Mouse (Mus musculus): ENCODE measurements around the gene F11r. TPM values are rescaled to one million over a fixed set of nuclear protein-coding genes. Genes with fewer than 3 reads are reported as not detected.
A peak's percentile ranks its signal among the peaks of the same experiment; 100 is the strongest.

F11r gene
- total RNA-seq (2021) (10 to 100 TPM; 32.9 to 36.1 TPM), polyA plus RNA-seq (2012; rRNA removed) (47.5 and 58.3 TPM in 2 replicates)
- long read RNA-seq, partial matches to known transcripts = 3 of 4 reads
- long read RNA-seq, other reads (novel, unspliced or antisense) = 1 of 4 reads

GRCm38 (mm10) chr1:171437264-171438013, at the start of gene F11r:
F11r (plus strand) TSS chr1:171437535.
- H3K79me2 ChIP-seq (replicated peaks; ENCODE audit: control insufficient read depth, insufficient read depth, low read length) = no peaks in the 10 kb centered on the region
- peak within 1 kb of the TSS; percentile 87 for H3K27ac ChIP-seq
- H3K4me1 ChIP-seq (ENCODE audit: control insufficient read depth, insufficient read depth, low read length) = peaks cover 15% of the 10 kb centered on the region
- intact Hi-C loops (cut with DNase I) = loop anchor here (1.0 to 5.0 kb wide), 2 partner anchors 25 to 35 kb away; no protein-coding TSS in a partner anchor
- no peaks in the 10 kb centered on the region for H3K27me3 ChIP-seq (ENCODE audit: control insufficient read depth, insufficient read depth, low read length)
- H3K36me3 ChIP-seq (ENCODE audit: control insufficient read depth, insufficient read depth, low read length) = no peaks in the 10 kb centered on the region; the same call in 1 of the 2 replicates
- peak within 1 kb of the TSS; percentile 59 for H3K4me3 ChIP-seq
- peak within 1 kb of the TSS; percentile 74 for H3K9ac ChIP-seq (ENCODE audit: low read depth, low read length)
- 2% methylated on average over 46 of the region's 46 CpGs for WGBS
- peak; percentile 88 to 89 for DNase-seq
- TF ChIP-seq POLR2A (IDR thresholded peaks at IDR 0.05; ENCODE audit: insufficient read depth, low read depth, low read length) = peak; percentile 95
- 0 out of 2 replicates have a peak, but pooled peaks have one; percentile 3 for TF ChIP-seq EP300 (IDR thresholded peaks at IDR 0.05; ENCODE audit: insufficient read depth, low read depth, low read length)
- peak; percentile 54 for TF ChIP-seq CTCF (IDR thresholded peaks at IDR 0.05)

GRCm38 (mm10) chr1:171388376-171389102, 48.8 kb upstream of the F11r start, which contains the start of gene Arhgap30:
Arhgap30 (plus strand) TSS chr1:171388954.
- intact Hi-C loops (cut with DNase I) = no loop called here
- 0 out of 2 replicates have a peak within 1 kb of the TSS, but pooled peaks have one; percentile 17 for H3K9ac ChIP-seq (ENCODE audit: low read depth, low read length)

GRCm38 (mm10) chr1:171390101-171390500, 47.2 kb upstream of the F11r start:
- Histone ChIP-seq H3K4me3 (no peak overlapping the region), H3K36me3 (ENCODE audit: control insufficient read depth, insufficient read depth, low read length) (no peaks in the 10 kb centered on the region)
- peak in 1 of 2 experiments; percentile 78 for DNase-seq

More at GRCm38 (mm10) chr1:171388376-171389102, 48.8 kb upstream of the F11r start, which contains the start of gene Arhgap30:
- WGBS = 68% methylated on average over 15 of the region's 15 CpGs
- TF ChIP-seq CTCF (IDR thresholded peaks at IDR 0.05) (no peak), EP300 (IDR thresholded peaks at IDR 0.05; ENCODE audit: insufficient read depth, low read depth, low read length) (no peak), POLR2A (IDR thresholded peaks at IDR 0.05; ENCODE audit: insufficient read depth, low read depth, low read length) (0 out of 2 replicates have a peak, but pooled peaks have one; percentile 30)
- H3K4me3 ChIP-seq = no peak within 1 kb of the TSS
- H3K27ac ChIP-seq = peak within 1 kb of the TSS; percentile 7; the same call in 1 of the 2 replicates
- H3K79me2 ChIP-seq (replicated peaks; ENCODE audit: control insufficient read depth, insufficient read depth, low read length) = no peaks in the 10 kb centered on the region
- H3K27me3 ChIP-seq (ENCODE audit: control insufficient read depth, insufficient read depth, low read length) = no peaks in the 10 kb centered on the region
- no peaks in the 10 kb centered on the region for H3K4me1 ChIP-seq (ENCODE audit: control insufficient read depth, insufficient read depth, low read length)
- no peaks in the 10 kb centered on the region for H3K36me3 ChIP-seq (ENCODE audit: control insufficient read depth, insufficient read depth, low read length)
- DNase-seq = peak; percentile 51 to 83

GRCm38 (mm10) chr1:171401821-171402220, 35.5 kb upstream of the F11r start:
- no peaks in the 10 kb centered on the region for H3K36me3 ChIP-seq (ENCODE audit: control insufficient read depth, insufficient read depth, low read length)
- H3K79me2 ChIP-seq (replicated peaks; ENCODE audit: control insufficient read depth, insufficient read depth, low read length) = no peaks in the 10 kb centered on the region
- no peaks in the 10 kb centered on the region for H3K27me3 ChIP-seq (ENCODE audit: control insufficient read depth, insufficient read depth, low read length)
- no peaks in the 10 kb centered on the region for H3K4me1 ChIP-seq (ENCODE audit: control insufficient read depth, insufficient read depth, low read length)
- 80% methylated on average over 4 of the region's 4 CpGs for WGBS
- intact Hi-C loops (cut with DNase I) = no loop called here
- no peak overlapping the region for H3K27ac ChIP-seq
- DNase-seq = no peak
- no peak overlapping the region for H3K4me3 ChIP-seq
- TF ChIP-seq CTCF (IDR thresholded peaks at IDR 0.05) (no peak), EP300 (IDR thresholded peaks at IDR 0.05; ENCODE audit: insufficient read depth, low read depth, low read length) (no peak), POLR2A (IDR thresholded peaks at IDR 0.05; ENCODE audit: insufficient read depth, low read depth, low read length) (no peak)
- no peak overlapping the region for H3K9ac ChIP-seq (ENCODE audit: low read depth, low read length)

More at GRCm38 (mm10) chr1:171390101-171390500, 47.2 kb upstream of the F11r start:
- Histone ChIP-seq H3K27ac (no peak overlapping the region), H3K27me3 (ENCODE audit: control insufficient read depth, insufficient read depth, low read length) (no peaks in the 10 kb centered on the region), H3K9ac (ENCODE audit: low read depth, low read length) (no peak overlapping the region), H3K79me2 (replicated peaks; ENCODE audit: control insufficient read depth, insufficient read depth, low read length) (no peaks in the 10 kb centered on the region), H3K4me1 (ENCODE audit: control insufficient read depth, insufficient read depth, low read length) (no peaks in the 10 kb centered on the region)
- TF ChIP-seq EP300 (IDR thresholded peaks at IDR 0.05; ENCODE audit: insufficient read depth, low read depth, low read length) (no peak), POLR2A (IDR thresholded peaks at IDR 0.05; ENCODE audit: insufficient read depth, low read depth, low read length) (no peak), CTCF (IDR thresholded peaks at IDR 0.05) (no peak)
- WGBS = 78% methylated on average over 4 of the region's 4 CpGs
- intact Hi-C loops (cut with DNase I) = no loop called here

GRCm38 (mm10) chr1:171402991-171403390, 34.3 kb upstream of the F11r start:
- Histone ChIP-seq H3K9ac (ENCODE audit: low read depth, low read length) (no peak overlapping the region), H3K79me2 (replicated peaks; ENCODE audit: control insufficient read depth, insufficient read depth, low read length) (no peaks in the 10 kb centered on the region), H3K27me3 (ENCODE audit: control insufficient read depth, insufficient read depth, low read length) (no peaks in the 10 kb centered on the region), H3K27ac (no peak overlapping the region), H3K36me3 (ENCODE audit: control insufficient read depth, insufficient read depth, low read length) (no peaks in the 10 kb centered on the region), H3K4me3 (no peak overlapping the region), H3K4me1 (ENCODE audit: control insufficient read depth, insufficient read depth, low read length) (no peaks in the 10 kb centered on the region)
- 84% methylated on average over 9 of the region's 9 CpGs for WGBS
- DNase-seq = no peak
- no peak for TF ChIP-seq CTCF (IDR thresholded peaks at IDR 0.05)
- no peak for TF ChIP-seq EP300 (IDR thresholded peaks at IDR 0.05; ENCODE audit: insufficient read depth, low read depth, low read length)
- no peak for TF ChIP-seq POLR2A (IDR thresholded peaks at IDR 0.05; ENCODE audit: insufficient read depth, low read depth, low read length)
- intact Hi-C loops (cut with DNase I) = no loop called here

Measured in heart, adult 2 months (tissue).